Mouse (Mus musculus) hindlimb bud, embryonic 11.5 days (tissue): ENCODE measurements around the gene Ndufb4.
"Not testable (repeated sequence)": the region's sequence is repeated elsewhere in the genome, so short reads cannot be mapped to it uniquely, and the experiment has no call there.

Experiments used
- DNase-seq: peaks from one replicate; pipeline ENCODE4 v3.0.0-alpha.2; 2012; ENCODE audit warnings: low read depth, low spot score; ENCODE audit errors: extremely low spot score

Gene Ndufb4

DNA sequence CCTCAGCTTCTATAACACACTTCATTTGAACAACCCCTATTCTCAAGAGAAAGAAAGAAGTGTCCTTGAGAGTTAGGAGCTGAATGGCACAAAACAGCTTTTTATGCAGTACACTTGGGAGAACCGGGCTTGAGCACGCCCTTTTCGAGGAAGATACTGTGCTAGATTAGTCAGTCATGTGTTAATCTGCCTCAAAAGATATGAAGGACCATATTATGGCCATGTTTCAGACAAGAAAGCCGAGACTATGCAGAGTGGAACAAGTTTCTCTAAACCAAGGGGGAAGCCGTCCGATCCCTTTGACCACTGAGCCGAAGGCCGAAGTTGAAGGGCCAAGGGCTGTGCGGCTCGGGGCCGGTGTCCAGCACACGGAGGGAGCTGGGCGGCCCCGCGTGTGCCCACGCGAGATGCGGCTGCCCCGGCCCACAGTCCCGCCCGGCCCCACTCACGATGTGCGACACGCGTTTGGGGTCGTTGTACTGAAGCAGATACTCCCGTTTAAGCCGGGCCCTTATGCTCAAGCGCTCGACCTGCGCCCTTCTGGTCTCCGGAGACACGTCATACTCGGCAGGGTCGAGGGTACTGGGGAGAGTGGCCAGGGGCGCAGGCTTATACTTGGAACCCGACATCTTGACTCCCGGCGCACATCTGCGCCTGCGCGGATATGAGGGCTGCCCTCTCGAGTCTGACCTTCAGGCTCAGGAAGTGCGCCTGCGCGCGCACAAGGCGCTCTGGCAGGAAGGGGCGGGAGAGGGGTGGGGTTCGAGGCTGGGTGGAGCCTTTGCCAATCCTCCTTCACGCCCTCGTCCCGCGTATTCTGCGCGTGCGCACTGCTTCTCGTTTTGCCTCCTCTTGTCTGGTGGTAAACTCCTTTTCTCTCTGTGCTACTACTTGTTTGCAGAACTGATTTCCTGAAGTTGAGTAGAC lies at the start of gene Ndufb4:
Ndufb4 (minus strand) TSS at position 723 of the 927 bp plus-strand sequence.
- DNase-seq: peak; percentile 96

DNA sequence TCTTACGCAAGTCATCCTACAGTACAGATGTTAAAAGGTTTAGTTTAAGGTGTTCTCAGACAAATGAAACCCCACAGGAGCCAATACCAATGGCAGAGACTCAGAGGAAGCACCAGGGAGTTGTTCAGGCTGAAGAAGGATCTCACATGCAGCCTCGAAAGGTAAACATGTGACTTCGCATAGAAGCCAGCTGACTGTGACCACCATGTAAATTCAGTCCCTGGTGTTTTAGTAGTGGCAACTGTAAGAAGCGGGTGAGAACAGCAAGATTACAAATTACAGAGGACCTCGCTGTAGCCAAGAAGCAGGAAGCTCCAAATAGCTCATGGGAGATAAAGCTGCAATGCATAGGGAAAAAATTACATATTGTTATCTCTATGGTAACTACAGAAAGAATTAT lies 49.6 kb upstream of the Ndufb4 start:
- DNase-seq: no peak

DNA sequence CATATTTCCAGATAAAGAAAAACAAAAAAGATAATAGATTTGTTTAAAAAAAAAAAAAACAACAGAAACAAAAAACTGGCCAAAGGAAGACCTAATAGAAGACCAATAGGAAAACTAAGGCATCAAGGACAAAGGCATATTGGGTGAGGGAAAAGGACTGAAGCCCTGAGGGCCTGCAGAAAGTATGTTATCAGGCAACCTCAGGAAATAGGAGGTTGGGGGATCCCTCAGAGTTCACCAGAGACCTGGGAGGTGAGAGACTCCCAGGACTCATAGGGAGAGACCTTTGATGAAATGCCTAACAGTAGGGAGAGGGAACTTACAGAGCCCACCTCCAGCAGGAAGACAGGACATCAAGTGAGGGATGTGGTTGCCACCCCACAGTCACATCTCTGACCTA lies 45.8 kb upstream of the Ndufb4 start:
- not testable (repeated sequence) for DNase-seq

DNA sequence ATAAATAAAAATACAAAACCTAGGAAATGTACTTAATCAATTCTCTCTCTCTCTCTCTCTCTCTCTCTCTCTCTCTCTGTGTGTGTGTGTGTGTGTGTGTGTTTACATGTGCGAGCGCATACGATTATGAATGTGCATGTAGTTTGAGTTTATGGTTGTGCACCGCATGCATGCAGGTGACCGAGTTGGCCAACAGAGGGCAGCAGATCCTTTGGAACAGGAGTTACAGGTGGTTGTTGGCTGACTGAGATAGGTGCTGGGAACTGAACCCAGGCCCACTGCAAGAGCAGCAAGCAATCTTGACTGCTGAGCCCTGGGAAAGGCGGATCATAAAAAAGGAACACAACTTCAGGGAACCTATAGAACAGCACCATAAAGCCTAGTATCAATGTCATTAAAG lies 44.5 kb upstream of the Ndufb4 start:
- DNase-seq: no peak

DNA sequence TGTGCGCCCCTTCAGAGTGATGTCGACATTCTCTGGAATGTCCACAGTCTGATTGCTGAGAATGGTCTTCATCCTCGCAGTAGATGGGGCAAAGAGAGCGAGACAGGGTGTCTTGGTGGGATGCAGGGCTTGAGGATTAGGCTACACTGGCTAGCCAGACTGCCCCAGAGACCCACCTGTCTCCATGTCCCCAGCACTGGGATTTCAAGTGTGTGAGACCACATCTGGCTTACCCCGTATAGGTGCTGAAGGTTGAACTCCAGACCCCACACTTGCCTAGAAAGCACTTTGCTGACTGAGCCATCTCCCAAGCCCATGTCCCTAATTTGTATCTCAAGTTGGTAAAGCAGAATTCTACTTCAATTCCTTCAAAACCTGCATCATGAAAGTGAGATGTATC lies 43.0 kb upstream of the Ndufb4 start:
- no peak for DNase-seq

DNA sequence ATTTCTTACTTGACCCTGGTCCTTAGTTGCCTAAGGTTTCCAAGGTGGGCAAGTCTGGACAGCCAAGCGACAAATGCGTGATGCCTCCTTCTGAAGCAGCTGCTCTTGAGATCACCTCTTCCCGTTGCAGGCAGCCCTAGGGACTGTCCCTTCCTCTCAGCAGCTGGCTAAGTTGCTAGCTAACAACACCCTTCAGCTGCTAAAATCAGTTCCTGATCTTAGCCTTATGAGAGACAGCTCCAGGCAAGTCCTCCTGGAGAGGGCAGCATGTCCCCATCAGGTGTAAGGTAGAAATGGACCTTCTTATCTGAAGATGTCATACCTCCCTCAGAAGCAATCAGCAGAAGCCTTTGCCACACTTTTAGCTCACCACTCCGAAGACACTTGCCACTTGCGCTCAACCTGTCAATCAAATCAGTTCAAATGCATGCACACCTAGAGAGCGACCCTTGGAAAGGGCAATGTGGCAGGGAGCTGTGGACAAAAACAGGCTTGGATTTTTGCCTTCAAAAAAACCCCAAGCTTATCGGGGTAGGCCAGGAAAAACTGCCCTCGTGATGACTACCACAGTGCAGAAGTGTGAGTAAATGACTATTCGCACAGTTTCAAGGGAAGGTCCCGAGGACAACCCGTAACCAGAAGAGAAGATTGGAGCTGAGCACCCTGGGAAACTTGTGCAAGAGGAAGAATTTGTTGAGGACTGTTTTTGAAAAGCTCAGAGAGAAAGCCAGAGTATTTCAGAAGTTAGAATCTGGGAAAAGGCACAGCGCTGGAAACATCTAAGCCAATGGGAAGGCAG lies 36.9 kb upstream of the Ndufb4 start:
- DNase-seq: no peak

DNA sequence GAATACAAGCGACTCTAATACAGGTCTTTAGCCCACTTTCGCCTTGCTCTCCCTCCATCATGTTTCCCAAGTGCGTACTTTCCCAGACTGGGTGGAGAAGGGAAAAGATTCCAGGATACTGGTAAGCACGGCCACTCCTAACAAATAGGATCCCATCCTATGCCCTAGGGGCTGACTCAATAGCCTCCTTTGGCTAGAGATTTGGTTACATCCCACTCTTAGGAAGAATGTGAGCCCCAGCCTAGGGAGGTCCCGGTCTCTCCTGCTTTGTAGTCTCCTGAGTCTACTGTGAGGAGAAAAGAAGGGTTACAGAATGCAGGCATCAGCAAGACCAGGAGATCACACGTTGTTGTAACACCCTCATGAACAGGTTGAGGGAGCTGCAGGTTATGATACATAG lies 36.2 kb upstream of the Ndufb4 start:
- DNase-seq: no peak

DNA sequence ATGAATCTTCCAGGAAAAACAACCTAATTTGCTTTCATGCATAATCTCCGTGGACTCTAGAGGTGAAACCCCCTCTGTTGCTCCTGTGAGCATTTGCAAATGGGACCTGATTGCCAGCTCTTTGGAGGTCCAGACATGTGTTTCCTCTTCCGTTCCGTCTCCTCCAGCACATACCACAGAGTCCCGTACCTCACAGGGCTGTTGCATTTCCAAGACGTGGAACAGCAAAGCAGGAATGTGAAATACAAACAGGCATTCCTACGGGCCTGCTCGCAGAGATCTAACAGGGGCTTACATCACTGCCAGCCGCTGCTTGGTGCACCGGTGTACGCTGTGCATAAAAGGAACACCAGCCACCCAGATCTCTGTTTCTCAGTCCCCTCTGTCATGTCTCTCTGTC lies 35.7 kb upstream of the Ndufb4 start:
- no peak for DNase-seq

DNA sequence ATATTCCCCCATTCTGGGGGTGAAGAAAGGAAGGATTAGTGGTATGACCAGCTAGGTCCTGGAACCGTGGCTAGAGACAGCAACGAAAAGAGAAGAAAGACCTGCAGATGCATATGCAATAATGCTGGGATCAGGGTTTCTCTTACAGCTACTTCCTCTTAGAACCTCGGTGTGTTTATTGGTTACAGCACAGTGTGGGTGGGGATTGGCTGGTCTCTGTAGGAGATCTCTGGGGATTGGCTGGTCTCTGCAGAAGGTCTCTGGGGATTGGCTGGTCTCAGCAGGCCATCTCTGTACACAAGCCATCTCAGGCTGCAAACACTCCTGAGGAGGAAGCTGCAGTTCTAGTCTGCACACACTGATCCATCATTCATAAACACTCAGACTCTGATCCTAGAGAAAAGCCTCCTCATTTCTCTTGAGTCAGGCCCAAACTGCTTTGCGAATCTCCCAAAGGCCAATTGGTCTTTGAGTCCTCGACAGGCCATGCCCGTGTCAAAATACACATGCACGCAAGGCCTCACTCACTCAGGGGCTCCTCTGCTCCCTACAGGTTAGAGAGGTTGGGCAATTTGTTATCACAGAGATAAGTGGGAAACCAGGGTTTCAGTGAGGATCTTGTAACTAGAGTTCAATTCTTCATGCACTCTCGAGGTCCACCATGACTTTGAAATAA lies 35.1 kb upstream of the Ndufb4 start:
- DNase-seq: no peak

DNA sequence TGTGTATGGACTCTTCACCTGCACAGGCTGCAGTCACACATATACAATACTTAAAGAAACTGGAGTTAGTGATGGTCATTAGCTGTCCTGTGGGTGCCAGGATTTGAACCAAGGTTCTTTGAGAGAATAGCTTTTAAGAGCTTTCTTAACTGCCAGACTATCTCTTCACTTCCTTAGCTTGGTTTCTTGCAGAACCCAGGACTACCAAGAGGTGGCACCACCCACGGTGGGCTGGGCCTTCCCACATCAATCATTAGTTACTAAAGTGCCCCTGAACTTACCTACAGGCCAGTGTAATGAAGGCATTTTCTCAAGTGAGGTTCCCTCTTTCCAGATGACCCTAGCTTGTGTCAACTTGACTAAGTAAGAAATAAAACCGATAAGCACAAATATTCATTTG lies 33.9 kb upstream of the Ndufb4 start:
- DNase-seq: no peak

DNA sequence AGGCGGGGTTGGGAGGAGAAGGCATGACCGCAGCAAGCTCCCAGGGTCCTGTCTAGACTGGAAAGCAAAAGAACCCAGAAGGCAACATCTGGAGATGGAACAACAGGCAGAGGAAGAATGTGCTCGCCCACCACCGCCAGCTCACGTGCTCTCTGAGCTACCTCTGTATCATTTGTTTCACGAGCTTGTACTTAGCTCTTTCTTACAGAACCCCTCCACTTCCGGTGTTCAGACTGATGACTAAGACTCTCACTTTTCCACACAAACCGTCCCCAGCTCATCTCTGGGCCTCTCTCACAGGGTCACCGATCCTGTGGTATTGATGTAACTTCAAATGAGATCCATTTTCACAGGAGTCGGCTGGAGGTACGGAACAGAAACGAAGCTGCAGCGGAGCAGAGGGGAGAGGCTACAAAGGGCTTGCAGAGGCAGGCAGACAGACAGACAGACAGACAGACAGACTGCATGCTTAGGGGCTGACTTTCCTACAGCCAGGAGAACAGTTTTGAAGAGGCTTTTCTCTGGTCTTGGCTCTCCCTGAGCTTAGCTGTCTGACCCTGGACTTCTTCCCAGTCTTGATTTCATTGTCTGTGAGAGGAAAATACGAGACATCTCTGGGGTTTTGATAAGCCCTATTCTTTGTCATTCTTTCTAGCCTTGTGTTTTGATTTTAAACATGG lies 33.2 kb upstream of the Ndufb4 start:
- DNase-seq: no peak

DNA sequence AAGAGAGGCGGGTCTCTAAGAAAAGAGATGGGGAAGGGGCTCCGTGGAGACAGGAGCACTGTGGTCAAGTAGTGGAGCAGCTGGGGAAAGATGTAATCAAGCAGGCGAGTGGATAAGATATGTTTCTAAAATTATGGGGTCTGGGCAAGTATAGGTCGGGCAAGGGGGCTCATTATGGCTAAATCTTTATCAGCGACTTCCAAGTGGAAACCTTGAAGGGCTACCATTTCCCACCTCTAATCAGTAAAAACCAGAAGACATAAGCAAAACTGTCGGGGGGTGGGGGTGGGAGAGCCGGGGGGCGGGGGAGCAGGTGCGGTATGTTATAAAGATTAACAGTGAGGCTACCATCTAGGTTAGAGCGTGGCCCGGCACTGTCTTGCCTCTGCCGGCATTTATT lies 32.6 kb upstream of the Ndufb4 start:
- DNase-seq: no peak

DNA sequence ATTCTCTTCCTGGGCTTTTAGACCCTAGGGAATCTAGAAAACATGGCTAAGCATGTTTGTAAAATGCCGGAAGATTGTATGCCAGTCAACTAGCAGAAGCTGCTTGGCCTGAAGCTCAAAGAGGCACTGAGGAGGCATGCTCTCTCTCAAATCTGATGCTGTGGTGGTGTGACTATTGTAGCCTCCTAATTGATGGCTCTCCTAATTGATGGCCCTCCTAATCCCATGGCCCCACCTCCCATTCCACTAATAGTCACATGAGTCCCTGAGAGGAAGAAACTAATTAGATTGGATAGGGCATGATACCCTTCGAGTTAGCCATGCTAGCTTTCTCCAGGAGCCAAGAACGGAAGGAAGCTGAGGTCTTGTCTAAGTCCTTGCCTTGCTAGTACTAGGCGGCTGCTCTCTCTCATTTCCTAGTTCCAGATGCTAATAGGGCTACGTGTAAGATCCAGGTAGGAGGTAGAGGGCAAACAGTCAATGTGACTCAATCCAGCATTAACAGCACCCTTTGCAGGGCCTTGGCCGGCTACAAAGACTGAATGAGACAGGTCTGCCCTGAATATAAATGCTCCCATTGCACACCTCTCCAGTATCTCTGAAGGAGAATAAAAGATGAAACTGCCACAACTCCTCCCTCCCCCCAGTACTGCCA lies 31.8 kb upstream of the Ndufb4 start:
- no peak for DNase-seq

DNA sequence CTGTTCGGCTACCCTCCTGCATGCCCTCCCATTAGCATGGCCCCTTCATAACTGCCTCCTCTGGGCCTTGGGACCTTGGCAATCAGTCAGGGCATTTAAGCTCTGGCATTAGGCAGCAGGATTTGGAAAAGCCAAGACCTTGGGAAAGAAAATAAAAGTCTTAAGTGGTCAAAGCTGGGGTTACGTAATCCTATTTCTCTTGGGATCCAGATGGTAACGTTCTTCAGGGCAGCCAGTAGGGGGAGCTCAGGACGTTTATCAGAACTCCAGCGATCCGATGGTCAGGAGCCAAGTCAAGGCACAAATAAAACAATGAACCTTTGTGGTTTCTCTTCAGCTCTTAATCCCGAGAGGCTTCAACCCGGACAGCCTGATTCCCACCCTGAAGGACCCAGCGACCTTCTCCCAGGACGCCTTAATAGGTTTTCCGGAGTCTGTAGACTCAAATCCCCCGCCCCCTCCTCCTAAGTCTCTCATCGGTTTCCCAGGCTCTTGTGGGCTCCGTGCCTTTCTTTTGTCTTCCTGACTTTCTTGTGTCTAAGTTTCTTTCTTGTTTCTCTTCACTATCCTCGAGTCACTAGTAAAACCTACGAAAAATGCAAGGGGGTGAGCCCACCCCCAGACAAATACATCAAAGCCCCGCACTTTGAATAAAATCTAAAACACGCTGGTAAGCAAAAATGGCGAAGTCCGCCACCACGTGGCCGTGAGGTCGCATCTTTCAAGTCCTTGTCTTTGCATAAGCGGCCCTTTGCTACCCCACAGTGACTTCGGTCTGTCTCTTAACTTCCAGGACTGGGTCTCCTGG lies 30.6 kb upstream of the Ndufb4 start:
- peak; percentile 87 for DNase-seq

DNA sequence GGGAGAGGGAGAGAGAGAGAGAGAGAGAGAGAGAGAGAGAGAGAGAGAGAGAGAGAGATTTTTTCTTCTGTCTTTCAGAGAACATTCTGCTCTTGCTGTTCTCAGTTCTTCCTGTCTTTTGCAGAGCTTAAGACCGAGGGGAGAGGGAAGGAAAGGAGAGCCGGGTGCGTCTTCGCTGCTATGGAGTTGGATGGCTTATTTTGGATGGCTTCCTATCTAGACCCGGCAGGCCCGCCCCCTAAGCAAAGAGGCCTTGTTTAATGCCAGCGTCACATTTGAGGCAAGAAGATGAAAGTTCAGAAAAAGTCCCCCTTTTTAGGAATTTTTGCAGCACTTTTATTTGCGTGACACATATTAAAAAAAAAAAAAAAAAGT lies 30.0 kb upstream of the Ndufb4 start:
- no peak for DNase-seq

DNA sequence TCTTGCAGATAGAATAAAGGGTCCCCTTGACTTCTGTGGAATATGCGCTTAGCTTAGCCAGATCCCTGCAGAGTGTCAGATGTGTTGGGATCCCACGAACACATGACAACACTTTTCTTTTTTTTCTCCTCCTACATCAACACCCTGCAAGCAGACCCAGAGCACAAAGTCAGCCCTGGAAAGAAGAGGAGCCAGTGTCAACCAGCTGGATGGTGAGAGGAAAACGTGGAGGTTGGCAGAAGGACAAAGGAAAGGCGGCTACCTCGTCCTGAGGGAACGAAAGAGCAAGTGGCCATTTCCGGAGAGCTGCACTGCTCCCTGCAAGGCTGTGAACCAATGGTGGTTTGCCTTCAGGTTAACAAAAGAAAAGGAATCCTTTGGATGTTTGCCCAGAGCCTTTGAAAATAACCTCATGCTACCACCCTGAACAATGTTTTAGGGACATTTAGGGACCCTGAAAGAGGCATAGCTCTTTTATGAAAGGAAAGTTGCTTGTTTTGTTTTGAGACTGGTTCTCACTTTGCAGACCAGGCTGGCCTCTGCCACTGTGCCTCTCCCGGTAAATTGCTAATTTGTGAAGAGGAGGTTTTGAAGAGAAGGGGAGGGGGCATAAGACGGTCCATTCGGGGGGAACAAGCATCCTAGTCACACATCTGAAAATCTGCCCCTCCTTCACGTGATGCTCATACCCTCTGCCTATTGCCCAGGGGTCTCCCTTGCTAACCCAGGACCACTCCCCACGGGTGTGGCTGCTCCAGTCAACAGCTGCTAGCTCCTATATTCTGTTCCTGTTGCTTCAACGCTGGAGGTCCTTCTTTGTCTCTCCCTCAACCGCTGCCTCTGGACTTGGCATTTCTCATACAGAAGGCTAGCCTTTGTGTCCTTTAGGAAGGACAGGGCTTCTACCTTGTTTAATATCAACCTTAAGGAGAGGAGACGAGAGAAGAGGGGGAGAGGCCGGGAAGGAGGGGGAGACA lies 29.2 kb upstream of the Ndufb4 start:
- no peak for DNase-seq

DNA sequence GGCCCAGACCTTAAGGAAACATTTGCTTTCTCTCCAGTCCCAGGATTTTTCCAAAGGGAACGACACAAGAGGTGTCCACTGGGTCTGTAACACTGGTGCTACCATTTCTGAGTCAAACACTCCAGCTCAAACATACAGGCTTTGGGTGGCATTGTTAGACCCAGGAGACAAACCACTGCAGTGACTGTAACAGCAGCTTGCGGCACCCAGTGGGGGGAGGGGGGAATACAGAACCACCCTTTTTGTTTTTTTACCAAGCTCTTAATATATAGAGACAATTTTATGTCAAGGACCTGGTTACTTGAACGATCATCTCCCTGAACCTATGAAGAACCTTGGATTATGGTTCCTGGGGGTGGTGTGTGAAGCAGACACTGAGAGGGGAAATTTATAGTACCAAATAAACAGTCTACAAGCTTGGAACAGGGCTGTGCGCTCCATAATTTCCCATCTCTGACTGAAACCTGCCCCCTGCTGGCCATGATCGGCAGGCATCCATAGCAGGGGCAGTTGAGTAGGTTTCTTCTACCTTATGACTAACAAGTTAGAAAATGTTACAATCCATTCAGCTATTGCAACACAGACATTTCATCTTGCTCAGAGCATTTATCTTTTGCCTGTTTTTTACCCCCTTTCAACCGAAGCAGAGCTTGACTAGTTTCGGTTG lies 28.2 kb upstream of the Ndufb4 start:
- peak; percentile 44 for DNase-seq

DNA sequence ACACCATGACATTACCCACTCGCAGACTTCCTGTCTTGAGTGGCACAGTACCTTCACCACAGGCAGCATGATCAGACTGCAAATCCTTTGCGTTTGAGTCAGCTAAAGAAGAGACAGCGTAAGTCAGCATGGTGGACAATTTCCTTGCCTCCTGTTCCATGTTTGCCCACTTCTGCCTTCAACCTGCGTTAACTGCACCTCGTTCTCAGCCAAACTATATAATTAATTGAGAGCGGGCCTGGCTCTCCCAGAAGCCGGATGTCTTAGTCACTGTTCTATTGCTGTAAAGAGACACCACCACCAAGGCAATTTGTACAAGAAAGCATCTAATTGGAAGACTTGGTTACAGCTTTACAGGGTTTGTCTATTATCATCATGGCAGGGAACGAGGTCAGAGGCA lies 26.6 kb upstream of the Ndufb4 start:
- no peak for DNase-seq
